Mouse (Mus musculus) lung, adult 2 months (tissue): ENCODE measurements around the gene Lad1.

Experiments
- CTCF ChIP-seq: fragments of 200-500 bp; IDR thresholded peaks from 2 replicates; pipeline ENCODE4 v1.5.1; 2011; ENCODE audit warnings: mild to moderate bottlenecking, low read length, control low read depth; ENCODE audit not compliant: insufficient read depth
- POLR2A ChIP-seq: fragments of 200-500 bp; IDR thresholded peaks from 2 replicates; pipeline ENCODE4 v1.6.1; 2011; ENCODE audit warnings: low read depth, mild to moderate bottlenecking, control low read depth, low read length, borderline replicate concordance; ENCODE audit errors: extremely low read depth

DNA sequence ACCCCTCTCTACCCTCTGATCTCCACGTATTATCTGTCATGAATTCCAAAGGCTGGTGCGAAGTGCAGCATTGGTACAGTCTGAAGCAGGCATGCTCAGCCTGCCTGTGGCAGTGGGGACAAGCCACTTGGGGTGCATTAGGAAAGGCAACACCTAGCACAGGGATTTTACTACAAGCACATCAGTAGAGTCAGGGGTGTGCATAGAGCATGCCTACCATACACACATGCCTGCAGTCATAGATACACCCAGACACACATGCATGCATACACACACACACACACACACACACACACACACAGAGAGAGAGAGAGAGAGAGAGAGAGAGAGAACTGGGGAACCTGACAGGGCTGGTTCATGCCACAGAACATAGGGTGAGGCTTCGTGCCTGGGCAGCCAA is 6.2 kb upstream of the Lad1 start:
- TF ChIP-seq POLR2A = no peak
- TF ChIP-seq CTCF = no peak
